13 mouse cellular contexts compared by ENCODE assay signal in the genomic region with DNA sequence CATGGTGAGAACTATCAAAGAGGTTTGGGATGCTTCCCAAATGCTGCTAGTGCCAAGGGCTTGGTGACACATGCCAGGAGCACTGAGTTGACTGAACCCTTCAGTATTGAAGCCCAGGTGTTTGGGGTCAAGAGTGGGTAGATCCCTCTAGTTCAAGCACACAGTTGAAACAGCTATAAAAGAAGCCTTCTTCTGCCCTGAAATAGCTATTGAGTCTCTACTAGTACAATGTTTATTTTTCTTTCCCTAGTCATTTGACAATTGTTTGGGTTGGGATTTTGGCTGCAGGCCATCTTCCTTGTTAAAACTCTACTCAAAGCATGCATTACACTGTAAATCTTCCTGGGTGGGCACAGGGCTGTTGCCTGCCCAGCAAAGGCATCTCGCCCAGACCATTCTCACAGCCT.
A peak's percentile ranks its signal among the peaks of the same experiment; 100 is the strongest.
DNase-seq lines count a peak whose midpoint lies in the region; ATAC-seq lines count a peak whose summit lies in the region.
"Had no signal": no experiment of that assay in that cellular context is flagged by ENCODE, and none has a peak within 500 bp of the region (broad histone marks: within the 10 kb centered on the region; RNA-seq: fewer than 3 reads in every experiment).

No protein-coding gene starts in this region.

- H3K4me2 ChIP-seq in hindbrain, embryonic 16.5 days (ENCODE audit: low read length) = no peak overlapping the region
- H3K4me2 ChIP-seq in hindbrain, embryonic 11.5 days (replicated peaks; ENCODE audit: low read depth, low read length) = no peak overlapping the region
- H3K4me2 ChIP-seq in stomach, embryonic 16.5 days (ENCODE audit: low read depth, low read length) = no peak overlapping the region

- H3K27me3 ChIP-seq in hindbrain, embryonic 16.5 days (replicated peaks; ENCODE audit: control insufficient read depth, insufficient read depth, low read length) = no peaks in the 10 kb centered on the region
- H3K27me3 ChIP-seq in hindbrain, embryonic 11.5 days (ENCODE audit: control insufficient read depth, insufficient read depth, low read length) = no peaks in the 10 kb centered on the region
- no peaks in the 10 kb centered on the region for H3K27me3 ChIP-seq in stomach, embryonic 16.5 days (ENCODE audit: control insufficient read depth, insufficient read depth, low read length)

- ATAC-seq in hindbrain, embryonic 16.5 days = peak; percentile 81
- ATAC-seq in hindbrain, embryonic 11.5 days (ENCODE audit: low FRiP score) = no peak
- ATAC-seq in stomach, embryonic 16.5 days (ENCODE audit: insufficient read depth, low FRiP score) = peak; percentile 71
- ATAC-seq: intestine, postnatal 0 days had no signal

- no peaks in the 10 kb centered on the region for H3K36me3 ChIP-seq in hindbrain, embryonic 16.5 days (ENCODE audit: control insufficient read depth, insufficient read depth, low read length)
- H3K36me3 ChIP-seq in hindbrain, embryonic 11.5 days (ENCODE audit: control insufficient read depth, insufficient read depth, low read length) = no peaks in the 10 kb centered on the region
- no peaks in the 10 kb centered on the region for H3K36me3 ChIP-seq in stomach, embryonic 16.5 days (ENCODE audit: control insufficient read depth, insufficient read depth, low read length)

- H3K27ac ChIP-seq in hindbrain, embryonic 16.5 days (ENCODE audit: low read depth, low read length) = no peak overlapping the region
- H3K27ac ChIP-seq in hindbrain, embryonic 11.5 days (ENCODE audit: low read depth, low read length) = no peak overlapping the region
- H3K27ac ChIP-seq in stomach, embryonic 16.5 days (ENCODE audit: low read length) = no peak overlapping the region; the same call in 1 of the 2 replicates
- H3K27ac ChIP-seq: liver, embryonic 14.5 days had no signal

- no peaks in the 10 kb centered on the region for H3K9me3 ChIP-seq in hindbrain, embryonic 16.5 days (ENCODE audit: control insufficient read depth, low read length)
- no peaks in the 10 kb centered on the region for H3K9me3 ChIP-seq in hindbrain, embryonic 11.5 days (ENCODE audit: control insufficient read depth, low read length)
- no peaks in the 10 kb centered on the region for H3K9me3 ChIP-seq in stomach, embryonic 16.5 days (replicated peaks; ENCODE audit: control insufficient read depth, low read length)

- no peaks in the 10 kb centered on the region for H3K4me1 ChIP-seq in hindbrain, embryonic 16.5 days (ENCODE audit: control insufficient read depth, insufficient read depth, low read depth, low read length)
- no peaks in the 10 kb centered on the region for H3K4me1 ChIP-seq in hindbrain, embryonic 11.5 days (replicated peaks; ENCODE audit: control insufficient read depth, insufficient read depth, low read length)
- H3K4me1 ChIP-seq in stomach, embryonic 16.5 days (ENCODE audit: control insufficient read depth, insufficient read depth, low read length) = peaks cover 5% of the 10 kb centered on the region; the same call in 1 of the 2 replicates

- H3K4me3 ChIP-seq in hindbrain, embryonic 16.5 days (ENCODE audit: low read length) = no peak overlapping the region
- no peak overlapping the region for H3K4me3 ChIP-seq in hindbrain, embryonic 11.5 days (ENCODE audit: low read depth, low read length)
- H3K4me3 ChIP-seq in stomach, embryonic 16.5 days (replicated peaks; ENCODE audit: low read length) = no peak overlapping the region

- no peak overlapping the region for H3K9ac ChIP-seq in hindbrain, embryonic 16.5 days (ENCODE audit: low read depth, low read length)
- no peak overlapping the region for H3K9ac ChIP-seq in hindbrain, embryonic 11.5 days (ENCODE audit: low read depth, low read length)
- H3K9ac ChIP-seq in stomach, embryonic 16.5 days (ENCODE audit: low read length) = no peak overlapping the region
- H3K9ac ChIP-seq: liver, embryonic 14.5 days had no signal

- DNase-seq in hindbrain, embryonic 11.5 days (ENCODE audit: low spot score) = no peak
- DNase-seq in layer of hippocampus, adult 9-11 months = peak; percentile 10
- DNase-seq in layer of hippocampus, postnatal 36 days = no peak
- DNase-seq in retina, postnatal 1 day = peak; percentile 28
- no peak for DNase-seq in retina, embryonic 14.5 days (ENCODE audit: low spot score)
- DNase-seq: adrenal gland, adult 8-10 months; heart, postnatal 36 days; spleen, adult 18-20 months; thymus, adult 2 months had no signal

- WGBS in hindbrain, embryonic 16.5 days = 47% methylated on average over 1 of the region's 1 CpGs
- 63% methylated on average over 1 of the region's 1 CpGs for WGBS in hindbrain, embryonic 11.5 days
- 52% methylated on average over 1 of the region's 1 CpGs for WGBS in stomach, embryonic 16.5 days

Comparison
In these comparisons a context has a peak if more than half of its experiments do, and no peak if none do; other contexts are left out.
1. DNase-seq: peak in layer of hippocampus, adult 9-11 months (single experiment) and retina, postnatal 1 day (single experiment); none in hindbrain, embryonic 11.5 days (single experiment), layer of hippocampus, postnatal 36 days (0 of 2) and retina, embryonic 14.5 days (single experiment).